Mouse (Mus musculus): ENCODE data around the gene Ifit3b. TPM values are rescaled to one million over a fixed set of nuclear protein-coding genes. Genes with fewer than 3 reads are reported as not detected.
"Not testable (repeated sequence)": the region's sequence is repeated elsewhere in the genome, so short reads cannot be mapped to it uniquely, and the experiment has no call there.

Gene Ifit3b
- polyA plus RNA-seq, 2 experiments from 2014 or later, result 9.3 to 14.8 TPM

GRCm38 (mm10) chr19:34610118-34610517, 2.3 kb downstream of the Ifit3b start:
- ATAC-seq, result not testable (repeated sequence)

- ATAC-seq, result peak; percentile 72
These were observed 4.7 kb downstream of the Ifit3b start for GRCm38 (mm10) chr19:34612243-34613001.

DNA sequence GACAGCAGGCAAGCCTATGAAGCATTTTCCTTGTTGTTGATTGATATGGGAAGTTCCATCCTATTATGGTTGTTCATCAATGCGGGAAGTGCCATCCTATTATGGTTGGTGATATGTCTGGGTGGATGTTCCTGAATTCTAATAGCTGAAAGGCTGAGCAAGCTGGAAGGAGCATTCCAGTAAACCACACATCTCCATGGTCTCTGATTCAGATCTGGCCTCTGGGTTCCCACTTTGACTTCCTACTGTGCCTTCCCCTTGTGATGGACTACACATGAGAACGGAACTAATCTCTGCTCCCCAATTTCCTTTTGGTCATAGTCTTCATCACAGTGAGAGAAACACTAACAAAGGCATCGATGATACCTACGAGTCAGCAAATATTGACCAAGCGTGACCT, 13.1 kb downstream of the Ifit3b start:
- ATAC-seq, result no peak

DNA sequence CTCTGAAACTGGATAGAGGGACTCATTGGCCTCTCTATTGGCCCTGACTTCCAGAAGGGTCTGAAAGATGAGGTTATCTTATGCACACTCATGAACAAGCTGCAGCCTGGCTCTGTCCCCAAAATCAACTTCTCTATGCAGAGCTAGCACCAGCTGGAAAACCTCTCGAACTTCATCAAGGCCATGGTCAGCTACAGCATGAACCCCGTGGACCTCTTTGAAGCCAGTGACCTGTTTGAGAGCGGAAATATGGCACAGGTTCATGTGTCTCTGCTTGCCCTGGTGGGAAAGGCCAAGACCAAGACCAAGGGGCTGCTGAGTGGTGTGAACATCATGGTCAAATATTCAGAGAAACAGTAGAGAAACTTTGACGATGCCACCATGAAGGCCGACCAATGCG, 16.0 kb downstream of the Ifit3b start:
- no peak for ATAC-seq

DNA sequence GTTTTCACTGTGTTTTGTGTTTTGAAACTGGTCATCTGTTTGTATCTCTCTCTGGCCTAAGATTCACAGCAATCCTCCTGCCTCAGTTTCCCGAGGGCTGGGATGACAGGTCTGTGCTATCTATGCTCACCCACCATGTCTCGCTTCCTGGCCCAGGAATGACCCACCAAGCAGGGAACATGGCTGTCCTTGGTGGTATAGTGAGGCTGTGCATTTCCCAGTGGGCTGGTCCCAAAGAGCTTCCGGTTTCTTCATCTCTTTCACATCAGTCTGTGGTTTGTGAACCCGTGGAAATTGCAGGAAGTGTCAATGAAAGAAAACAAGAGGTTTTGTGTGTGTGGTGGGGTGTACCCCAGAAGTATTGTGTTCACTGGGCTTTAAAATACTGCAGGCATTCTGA, 16.9 kb downstream of the Ifit3b start:
- peak; percentile 47 for ATAC-seq

DNA sequence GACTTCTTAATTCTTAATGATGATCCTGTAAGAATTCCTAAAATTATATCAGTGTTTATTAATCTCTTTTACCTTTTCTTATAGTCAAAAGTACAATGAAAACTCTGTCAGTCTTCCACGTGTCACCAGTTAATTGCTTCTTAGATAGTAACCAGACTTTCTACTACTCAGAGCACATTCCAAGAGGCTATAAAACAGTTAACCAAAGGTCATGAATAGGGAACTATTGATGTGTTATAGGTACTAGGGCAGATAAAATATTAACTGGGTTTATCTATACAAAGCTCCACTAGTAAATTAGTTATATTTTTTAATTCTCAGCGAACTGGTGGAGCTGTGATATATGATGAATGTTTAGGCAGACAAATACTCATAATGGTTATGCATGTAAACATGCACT, 19.7 kb downstream of the Ifit3b start:
- no peak for ATAC-seq

DNA sequence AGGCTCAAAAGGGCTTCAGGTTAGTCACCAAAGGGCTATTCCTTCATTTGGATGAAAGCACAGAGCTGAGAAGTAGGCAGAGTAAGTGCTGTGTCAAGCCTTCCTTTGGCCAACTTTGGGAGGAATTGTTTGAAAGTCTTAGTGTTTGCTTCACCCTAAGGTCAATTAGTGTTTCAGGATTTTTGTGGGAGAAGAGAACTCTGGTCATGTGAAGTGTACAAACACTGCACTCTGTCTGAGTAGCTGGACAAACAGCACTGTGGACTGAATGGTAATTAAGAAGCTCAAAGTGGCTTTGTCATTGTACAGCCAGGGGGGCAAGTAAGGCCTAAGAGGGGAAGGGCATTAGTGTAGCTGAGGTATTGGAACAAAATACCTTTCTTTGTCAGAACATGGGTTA, 23.7 kb downstream of the Ifit3b start:
- ATAC-seq, result no peak

DNA sequence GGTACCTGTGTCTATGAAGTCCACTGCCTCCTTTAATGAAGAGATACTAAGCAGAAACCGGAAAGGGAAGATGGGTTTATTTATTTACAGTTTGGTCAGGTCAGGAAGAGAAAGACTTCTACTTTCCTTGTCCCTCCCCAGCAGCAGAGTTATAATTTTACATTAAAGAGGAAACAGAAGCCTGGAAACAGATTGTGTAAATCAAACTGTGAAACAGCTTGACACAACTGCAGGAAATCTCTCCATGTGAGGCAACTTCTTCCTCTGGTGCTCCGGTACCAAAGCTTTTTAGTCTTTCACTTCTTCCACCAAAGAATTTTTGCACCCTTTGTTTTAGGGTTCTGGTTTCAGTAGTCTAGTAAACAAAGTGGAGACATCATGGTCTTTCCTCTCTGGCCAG, 25.7 kb downstream of the Ifit3b start:
- no peak for ATAC-seq

- ATAC-seq, result peak; percentile 32
These were observed 29.3 kb downstream of the Ifit3b start for GRCm38 (mm10) chr19:34636933-34637557.

GRCm38 (mm10) chr19:34640623-34641022, 32.9 kb downstream of the Ifit3b start, which contains the start of the genes Ifit1bl2 and Ifit1:
TSS of gene Ifit1bl2 (minus strand) at chr19:34640743.
TSS of gene Ifit1 (plus strand) at chr19:34640871.
- ATAC-seq, result peak; percentile 98

GRCm38 (mm10) chr19:34642616-34643015, 34.8 kb downstream of the Ifit3b start:
- no peak for ATAC-seq

DNA sequence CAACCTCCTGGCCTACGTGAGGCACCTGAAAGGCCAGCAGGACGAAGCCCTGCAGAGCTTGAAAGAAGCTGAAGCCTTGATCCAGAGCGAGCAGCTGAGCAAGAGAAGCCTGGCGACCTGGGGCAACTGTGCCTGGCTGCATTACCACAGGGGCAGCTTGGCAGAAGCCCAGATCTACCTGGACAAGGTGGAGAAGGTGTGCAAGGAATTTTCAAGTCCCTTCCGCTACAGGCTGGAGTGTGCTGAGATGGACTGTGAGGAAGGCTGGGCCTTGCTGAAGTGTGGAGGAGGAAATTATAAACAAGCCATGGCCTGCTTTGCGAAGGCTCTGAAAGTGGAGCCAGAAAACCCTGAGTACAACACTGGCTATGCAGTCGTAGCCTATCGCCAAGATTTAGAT, 39.9 kb downstream of the Ifit3b start:
- ATAC-seq, result not testable (repeated sequence)

- ATAC-seq, result peak; percentile 76
These were observed 42.5 kb downstream of the Ifit3b start for GRCm38 (mm10) chr19:34650276-34650675.

DNA sequence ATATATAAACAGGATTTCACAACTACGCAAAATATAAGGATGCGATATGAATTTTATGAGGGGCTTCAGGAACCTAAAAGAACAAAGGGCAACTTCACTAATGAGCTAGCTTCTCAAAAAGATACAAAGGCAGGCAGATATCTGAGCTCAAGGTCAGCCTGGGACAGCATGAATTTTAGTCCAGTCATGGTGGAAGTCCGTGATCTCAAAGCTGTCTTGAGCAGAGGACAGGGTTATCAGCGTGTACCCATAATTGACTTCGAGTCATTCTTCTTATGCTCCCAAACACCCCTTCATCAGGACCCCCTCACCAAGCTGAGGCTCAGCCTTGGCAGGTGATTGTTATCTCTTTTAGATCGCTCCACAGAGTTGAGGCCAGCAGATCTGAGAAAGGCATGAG, 43.2 kb downstream of the Ifit3b start:
- no peak for ATAC-seq

GRCm38 (mm10) chr19:34655227-34655805, 47.5 kb downstream of the Ifit3b start:
- ATAC-seq, result no peak

- ATAC-seq, result no peak
These were observed 48.9 kb downstream of the Ifit3b start for GRCm38 (mm10) chr19:34656511-34657298.

DNA sequence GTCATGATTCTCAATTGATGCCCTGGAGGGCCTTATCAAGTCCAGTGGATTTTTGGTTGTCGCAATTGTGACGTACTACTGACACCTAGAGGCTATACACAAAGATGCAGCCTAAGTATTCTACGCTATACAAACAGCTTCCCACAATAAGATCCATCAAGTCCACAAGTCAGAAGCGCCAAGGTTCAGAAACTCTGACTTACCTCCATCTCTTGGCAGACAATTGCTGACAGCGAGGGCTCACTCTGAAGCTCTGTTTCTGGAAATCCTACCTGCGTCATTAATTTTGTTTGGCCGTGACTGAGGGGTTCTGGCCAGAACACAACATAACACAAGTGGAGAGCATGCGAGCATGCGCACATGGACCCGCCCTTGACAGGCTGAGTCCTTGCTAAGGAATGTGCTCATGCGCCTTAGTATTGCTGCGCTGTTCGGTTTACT, 54.3 kb downstream of the Ifit3b start:
- peak; percentile 94 for ATAC-seq

DNA sequence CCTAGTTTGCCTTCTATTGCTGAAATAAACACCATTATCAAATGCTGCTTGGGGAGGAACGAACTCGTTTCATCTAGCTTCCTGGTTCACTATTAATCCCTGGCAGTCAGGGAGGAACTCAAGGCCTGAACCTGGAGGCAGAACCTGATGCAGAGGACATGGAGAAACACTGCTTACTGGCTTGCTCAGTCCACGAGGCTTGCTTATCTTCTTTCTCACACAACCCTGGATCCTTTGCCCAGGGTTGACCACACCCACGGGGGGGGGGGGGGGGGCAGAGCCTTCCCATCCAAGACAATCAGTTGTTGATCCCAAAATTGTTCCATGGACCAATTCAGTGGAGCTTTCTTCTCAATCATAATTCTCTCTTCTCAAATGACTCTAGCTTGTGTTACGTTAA, 55.0 kb downstream of the Ifit3b start:
- ATAC-seq, result no peak

Measured in CD4-positive, CD25-positive, alpha-beta regulatory T cell, adult 4 months (primary cell).